Mouse (Mus musculus): ENCODE data around the gene Hmgcs2.

Hmgcs2 gene

DNA sequence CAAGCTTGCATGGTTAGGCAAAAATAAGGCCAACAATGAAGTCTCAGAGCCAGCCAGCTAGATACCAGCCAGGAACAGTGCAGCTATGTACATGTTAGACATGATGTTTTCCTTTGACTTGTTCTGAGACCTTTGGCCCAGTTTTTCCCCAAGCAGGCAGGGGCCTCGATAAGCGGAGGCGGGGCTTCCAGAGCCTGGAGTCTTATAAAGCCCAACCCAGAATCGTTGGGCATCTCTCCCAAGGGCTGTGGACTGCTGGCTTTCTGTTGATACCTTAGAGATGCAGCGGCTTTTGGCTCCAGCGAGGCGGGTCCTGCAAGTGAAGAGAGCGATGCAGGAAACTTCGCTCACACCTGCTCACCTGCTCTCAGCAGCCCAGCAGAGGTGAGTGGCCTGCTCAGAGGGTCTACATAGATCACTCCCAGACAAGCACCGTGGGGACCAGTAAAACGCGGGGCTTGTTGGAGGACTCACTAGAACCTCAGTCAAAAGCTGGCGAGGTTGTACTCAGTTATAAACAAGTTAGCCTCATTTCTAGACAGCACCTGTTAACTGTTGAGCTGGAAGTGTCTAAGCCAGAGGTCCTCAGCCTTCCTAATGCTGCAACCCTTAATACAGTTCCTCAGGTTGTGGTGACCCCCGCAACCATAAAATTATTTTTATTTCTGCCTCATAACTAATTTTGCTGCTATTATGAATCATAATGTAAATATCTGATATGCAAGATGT is at the start of gene Hmgcs2:
Gene Hmgcs2 (plus strand): TSS at position 232 of the 729 bp plus-strand sequence.
- DNase-seq (ENCODE audit: low spot score in 2 of 2) = peak; percentile 36 to 41

DNA sequence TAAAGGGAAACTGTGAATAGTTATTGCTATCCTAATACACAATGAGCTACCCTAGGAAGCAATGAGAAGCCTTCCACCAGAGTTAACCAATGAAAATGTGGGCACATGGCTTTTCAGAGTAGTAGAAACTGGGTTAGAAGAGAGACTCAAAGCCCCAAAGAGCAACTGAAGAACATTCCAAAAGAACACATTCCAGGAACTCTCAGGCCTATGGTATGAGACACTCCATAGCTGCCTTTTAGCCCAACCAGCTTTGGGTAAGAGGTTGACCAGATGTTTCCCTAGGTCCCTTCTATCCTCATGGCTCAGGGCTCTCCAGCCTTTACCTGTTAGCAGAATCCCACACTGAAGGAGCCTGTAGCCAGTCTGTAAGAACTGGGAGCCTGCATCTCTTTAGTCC is 46.7 kb upstream of the Hmgcs2 start:
- DNase-seq (ENCODE audit: low spot score in 2 of 2) = no peak

DNA sequence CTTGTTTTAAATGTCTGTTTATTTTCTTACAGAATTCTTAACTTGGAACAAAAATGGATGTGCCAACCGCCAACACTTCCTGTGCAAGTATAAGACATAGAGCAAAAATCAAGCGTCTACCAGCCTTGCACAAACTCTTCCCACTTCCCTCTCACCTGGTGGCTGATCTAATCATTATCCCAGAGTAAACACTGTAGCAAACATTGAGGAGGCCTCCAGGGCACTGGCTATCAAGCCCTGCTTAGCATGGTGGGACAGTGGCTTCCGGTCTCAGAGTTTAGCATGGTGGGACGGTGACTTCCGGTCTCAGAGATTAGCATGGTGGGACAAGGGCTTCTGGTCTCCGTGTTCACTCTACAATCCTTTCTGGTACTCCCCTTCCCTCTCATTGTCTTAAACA is 44.0 kb upstream of the Hmgcs2 start:
- no peak for DNase-seq (ENCODE audit: low spot score in 2 of 2)

DNA sequence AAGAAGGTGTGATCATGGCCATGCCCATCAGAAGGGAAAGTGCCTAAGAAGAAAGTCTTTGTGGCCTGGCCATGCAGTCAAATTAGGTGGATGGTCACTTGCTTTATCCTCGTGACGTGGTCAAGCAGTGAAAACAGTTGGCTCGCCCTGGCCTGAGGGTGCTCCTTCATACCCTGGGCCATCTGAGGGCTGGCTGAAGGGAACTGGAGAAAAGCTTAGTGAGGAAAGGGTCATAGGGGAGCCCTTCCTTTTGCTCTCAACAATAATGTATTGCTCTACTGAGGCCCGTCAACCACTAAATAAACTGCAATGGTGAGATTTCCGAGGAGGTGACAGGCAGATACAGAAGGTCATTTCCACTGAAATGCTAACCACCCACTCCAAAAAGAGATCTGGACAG is 43.0 kb upstream of the Hmgcs2 start:
- no peak for DNase-seq (ENCODE audit: low spot score in 2 of 2)

DNA sequence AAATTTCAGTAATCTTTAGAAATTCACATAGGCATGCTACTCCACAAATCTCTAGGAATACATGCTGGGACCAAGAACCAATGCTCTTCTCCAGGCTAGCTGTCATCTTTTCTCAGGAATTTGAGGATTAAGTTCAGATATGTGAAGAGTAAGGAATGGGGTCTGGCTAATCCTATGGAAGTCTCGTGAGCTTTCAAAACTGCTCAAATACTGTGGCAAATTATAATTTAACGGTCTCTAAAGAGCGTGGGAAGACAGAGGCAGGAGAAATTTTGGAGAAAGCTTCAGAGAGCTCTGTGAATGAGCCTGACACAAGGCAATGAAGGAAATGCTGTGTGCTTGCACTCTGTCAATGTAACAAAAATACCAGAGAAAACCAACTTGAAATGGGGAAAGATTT is 42.1 kb upstream of the Hmgcs2 start:
- no peak for DNase-seq (ENCODE audit: low spot score in 2 of 2)

DNA sequence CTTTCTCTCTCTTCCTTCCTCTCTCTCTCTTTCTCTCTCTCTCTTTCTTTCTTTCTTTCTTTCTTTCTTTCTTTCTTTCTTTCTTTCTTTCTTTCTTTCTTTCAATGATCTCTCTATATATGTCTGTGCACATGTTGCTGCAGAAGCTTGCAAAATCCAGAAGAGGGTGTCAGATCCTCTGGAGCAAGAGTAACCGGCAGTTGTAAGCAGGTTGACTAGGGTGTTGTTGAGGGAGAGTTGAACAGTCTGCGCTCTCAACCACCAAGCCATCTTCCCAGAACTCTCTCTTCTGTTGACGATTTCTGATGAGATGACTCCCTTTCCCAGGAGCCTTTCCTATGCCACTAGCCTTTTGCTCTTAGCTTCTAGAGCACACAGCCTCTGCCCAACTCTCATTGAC is 38.2 kb upstream of the Hmgcs2 start:
- DNase-seq (ENCODE audit: low spot score in 2 of 2) = no peak

DNA sequence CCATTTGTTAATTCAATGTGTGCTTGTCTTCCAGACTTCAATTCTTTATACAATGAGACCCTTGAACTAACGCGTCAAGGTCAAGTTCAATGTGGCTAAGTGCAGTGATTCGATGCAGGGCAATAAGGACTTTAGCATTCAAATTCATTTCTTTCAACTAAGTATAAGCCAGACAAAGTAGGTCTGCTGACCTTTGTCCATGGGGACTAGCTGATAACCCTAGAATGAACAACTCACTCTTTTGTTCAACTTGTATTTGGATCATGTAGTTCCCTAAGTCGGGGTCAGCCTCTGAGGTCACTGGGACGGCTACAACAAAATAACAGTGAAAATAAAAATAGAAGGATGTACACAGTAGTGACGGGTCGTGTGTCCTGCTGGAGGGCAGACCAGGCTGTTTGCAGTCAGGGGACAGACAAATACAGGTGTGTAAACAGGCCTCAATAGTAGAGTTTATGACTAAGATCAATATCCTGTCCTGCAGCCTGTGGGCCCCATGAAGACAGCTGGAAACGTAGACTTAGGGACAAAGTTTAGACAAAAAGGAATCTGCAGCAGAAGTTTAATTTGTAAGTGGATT is 37.7 kb upstream of the Hmgcs2 start:
- DNase-seq (ENCODE audit: low spot score in 2 of 2) = no peak

DNA sequence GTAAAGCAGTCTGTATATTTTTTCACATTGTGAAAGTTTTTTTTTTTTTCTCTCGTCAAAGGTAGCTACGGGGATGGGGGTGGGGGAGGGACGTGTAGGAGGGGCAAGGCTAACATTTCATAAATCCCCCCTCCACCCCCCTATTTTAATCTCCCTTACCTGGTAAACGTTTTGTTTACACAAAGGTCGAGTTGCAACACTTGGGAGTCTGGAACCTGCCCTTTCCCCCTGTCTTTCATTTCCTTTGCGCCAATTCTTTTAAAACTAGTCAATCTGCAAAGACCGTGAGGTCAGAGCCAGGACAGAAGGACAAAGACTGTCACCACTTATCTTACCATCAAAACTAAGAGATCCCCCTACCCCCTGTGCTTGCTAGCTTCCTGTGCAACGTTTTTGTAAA is 34.3 kb upstream of the Hmgcs2 start:
- no peak for DNase-seq (ENCODE audit: low spot score in 2 of 2)

DNA sequence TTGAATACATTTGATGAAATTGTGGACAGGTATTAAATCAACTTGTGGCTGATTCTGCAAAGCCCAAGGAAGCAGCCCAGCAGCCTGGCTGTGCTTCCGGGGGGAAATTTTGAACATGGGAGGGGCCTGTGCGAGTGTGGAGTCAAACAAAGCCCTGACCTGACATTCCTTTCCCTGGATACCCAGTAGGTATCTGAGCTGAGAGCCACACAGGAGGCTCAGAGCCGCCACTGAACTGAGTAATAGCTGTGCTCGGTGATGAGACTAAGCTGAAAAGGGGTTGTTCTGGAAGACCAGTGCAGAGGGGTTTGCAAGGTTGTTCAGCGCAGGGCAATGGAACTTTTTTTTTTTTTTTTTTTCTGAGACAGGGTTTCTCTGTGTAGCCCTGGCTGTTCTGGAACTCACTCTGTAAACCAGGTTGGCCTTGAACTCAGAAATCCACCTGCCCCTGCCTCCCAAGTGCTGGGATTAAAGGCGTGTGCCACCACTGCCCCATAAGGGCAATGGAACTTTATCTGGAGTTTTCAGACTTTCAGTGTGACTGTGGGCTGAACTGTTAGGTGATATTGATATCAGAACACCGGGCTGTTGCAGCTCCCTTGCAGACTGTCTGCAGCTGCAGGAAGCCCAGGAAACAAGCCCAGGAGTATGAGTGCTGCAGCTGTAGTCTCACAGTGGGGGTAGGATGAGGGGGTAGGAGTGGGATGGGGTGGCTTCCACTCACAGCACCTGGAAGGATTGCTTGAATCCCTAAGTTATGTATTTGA is 33.1 kb upstream of the Hmgcs2 start:
- DNase-seq (ENCODE audit: low spot score in 2 of 2) = no peak

DNA sequence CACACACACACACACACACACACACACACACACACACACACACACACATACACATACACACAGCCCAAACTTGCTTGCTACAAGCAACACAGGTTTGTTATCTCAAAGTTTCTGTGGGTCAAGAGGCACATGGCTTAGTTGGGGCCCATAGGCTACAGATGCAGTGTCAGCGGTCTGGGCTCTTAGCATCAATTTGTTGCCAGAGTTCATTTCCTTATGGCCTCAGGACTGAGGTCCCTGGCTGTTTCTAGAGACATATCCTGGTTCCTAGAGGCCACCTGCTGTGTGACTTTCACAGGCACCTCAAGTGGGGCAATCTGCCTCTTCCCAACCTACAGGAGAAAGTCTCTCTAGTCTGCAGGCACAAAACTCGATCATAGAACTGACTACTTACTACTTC is 30.9 kb upstream of the Hmgcs2 start:
- DNase-seq (ENCODE audit: low spot score in 2 of 2) = no peak

DNA sequence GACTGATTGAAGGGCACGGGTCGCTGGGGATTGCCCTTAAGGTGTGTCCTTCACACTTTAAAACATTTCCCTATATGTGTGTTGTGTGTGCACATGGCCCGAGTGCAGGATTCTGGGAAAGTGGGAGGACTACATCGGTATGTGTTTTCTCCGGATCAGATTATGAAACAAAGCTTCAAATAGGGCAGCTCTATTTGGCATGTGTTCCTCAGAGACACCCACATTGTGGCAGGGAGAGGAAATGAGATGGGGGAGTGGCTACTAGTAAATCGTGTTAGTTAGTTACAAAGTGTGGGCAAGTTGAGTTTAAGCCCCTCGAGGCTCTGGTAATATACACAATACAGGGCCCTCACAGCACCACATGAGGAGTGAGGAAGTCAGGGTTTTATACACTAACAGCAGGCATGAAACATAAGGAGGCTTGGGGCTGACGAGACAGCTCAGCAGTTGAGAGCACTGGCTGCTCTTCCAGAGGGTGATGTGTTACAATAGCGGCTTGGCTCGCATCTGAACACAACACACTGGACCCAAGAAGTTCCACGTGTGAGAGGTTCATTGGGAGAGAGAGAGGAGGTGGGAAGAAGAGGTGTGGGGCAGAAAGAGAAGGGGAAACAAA is 30.3 kb upstream of the Hmgcs2 start:
- DNase-seq (ENCODE audit: low spot score in 2 of 2) = no peak

DNA sequence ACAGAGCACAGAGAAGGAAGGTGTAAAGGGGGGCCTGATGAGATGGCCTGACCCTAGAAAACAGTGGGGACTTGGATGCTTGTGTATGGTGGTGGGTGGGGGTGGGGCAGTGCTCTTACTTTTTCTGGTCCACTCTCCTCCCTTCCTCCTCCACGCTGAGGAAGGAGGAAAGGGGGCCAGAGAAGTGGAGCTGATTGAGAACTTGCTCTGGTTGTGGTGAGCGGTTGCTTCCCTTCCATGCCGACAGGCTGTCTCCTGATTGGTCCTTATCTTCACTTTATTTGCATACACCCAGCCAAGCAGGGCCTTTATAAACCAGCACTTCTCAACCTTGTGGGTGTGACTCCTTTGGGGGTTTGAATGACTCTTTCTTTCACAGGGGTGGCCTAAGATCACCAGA is 26.2 kb upstream of the Hmgcs2 start:
- no peak for DNase-seq (ENCODE audit: low spot score in 2 of 2)

DNA sequence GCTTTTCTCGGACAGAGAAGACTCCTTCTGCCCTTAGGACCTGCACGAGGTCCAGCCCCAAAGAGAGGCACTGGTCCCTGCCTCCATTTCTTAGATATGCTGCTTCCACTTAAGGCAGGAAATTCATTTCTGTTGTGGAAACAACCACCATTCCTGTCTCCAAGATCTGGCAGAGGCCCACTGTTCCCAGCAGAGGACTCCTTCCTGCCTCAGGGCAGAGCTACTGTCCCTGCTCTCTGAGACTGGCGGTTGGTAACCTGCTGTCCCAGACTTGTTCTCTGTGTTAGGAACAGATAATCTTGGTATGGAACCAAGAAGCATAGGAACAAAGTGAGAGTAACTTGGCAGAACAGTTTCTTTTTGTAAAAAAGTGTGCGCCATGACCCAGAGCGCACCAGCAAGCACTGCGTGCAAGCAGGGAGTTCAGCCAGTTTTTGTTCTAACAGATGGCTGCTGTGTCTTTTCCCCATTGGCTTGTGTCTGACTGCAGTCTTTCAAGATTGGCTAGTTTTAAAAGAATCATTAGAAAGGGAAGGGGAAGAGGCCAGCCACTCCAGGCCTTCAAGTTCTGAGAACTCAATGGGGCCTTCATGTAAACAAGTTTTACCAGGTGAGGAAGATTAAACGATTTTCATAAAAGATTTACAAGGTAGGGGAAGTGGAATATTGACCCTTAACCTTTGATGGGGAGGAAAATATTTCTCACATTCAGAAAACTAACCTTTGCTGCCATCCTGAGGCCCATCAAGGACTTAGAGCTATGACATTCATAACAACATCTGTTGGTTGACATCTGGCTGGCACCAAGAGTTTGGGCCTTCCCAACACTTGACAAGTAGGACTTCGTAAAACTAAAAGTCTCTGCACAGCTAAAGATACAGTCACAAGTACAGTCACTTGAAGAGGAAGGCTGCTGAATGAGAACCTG is 25.3 kb upstream of the Hmgcs2 start:
- no peak for DNase-seq (ENCODE audit: low spot score in 2 of 2)

DNA sequence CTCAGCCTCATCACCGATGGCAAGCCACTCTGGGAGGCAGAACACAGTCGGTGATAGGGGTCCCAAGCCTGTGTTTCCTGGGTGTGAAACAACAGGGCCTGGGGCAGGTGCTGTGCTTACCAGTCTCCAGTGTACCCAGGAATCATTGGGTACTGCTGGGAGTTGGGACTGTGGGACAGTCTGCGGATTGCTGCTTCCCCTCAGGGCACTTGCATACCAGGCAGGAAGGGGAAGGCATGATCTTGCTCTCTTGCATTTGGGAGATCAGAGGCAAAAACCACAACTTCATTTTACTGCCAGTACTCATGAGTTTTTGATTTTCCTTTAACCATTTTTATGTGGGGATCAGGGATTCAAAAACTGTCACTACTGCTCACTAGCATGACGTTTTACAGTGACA is 21.5 kb upstream of the Hmgcs2 start:
- no peak for DNase-seq (ENCODE audit: low spot score in 2 of 2)

DNA sequence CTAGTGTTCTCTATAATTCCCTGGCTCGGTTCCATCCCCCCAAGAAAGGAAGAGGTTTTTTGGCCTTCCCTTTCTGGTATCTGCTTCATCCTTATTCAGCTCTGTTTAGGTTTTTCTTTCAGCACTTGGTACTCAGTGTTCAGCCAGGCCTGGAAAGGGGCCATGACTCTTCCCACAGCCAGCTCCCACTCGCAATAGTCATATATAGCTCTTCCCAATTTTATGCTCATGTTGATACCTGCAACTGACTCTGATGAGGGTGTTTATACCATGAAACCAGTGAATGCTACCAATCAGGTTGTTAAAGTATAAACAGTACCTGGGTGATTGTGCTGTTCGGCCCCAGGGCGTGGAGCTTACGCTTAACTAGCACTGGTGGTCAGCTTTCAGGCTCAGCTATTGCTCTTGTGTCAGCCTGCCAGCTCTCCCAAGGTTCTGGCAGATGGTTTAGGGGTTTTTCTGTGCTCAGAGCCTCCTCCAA is 20.9 kb upstream of the Hmgcs2 start:
- peak in 1 of 2 experiments; percentile 7 for DNase-seq (ENCODE audit: low spot score in 2 of 2)

DNA sequence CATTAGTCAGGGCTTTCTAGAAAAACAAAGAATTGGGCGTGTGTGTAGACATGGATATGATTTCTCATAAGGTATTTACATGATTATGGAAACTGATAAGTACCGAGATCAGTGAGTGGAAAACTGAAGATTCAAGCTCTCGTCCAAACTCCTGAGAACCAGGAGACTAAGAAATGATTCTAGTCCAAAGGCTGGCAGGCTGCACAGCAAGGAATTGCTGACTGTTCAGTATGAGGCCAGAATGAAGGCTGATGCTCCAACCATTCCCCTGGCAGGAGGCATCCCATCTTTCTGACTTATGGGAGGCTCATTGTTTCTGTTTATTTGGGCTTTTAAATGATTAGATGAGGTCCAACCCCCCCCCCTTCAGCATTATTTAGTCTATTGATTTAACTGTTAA is 19.7 kb upstream of the Hmgcs2 start:
- DNase-seq (ENCODE audit: low spot score in 2 of 2) = no peak

DNA sequence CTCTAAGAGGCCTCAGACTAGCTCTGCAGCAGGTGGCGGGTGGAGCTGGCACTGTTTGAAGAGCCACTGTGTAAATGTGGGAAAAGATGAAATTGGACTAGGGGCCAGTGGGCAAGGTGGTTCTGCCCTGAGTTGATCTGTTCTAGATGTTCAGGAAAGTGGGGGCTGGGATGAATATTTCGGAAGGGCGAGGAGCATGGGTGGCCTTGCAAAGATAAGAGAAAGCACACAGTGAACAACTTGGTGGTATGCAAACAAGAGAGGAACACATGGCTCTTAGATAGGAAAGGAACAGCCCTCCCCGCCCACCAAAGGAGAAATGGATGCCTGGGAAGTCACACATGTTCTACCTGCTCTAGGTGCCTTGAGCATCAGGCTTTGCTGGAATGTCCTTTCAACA is 18.8 kb upstream of the Hmgcs2 start:
- DNase-seq (ENCODE audit: low spot score in 2 of 2) = no peak

DNA sequence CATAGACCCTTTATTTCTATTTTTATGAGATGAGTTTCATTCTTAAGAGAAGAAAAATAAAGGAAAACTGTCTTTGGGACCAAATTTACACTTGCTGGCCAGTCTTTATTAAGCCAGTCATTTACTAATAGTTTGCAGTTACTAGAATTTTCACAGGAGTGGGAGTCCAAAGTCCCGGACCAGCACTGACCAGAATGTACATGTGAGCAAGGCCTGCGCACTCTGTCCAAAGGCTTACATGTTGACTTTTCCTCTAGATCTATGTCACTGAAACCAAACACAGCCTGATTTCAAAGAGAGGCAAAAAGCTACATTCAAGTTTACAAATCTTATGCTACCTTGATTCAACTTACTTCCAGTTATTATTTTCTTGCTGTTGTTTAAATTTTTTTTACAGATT is 18.1 kb upstream of the Hmgcs2 start:
- DNase-seq (ENCODE audit: low spot score in 2 of 2) = no peak

DNA sequence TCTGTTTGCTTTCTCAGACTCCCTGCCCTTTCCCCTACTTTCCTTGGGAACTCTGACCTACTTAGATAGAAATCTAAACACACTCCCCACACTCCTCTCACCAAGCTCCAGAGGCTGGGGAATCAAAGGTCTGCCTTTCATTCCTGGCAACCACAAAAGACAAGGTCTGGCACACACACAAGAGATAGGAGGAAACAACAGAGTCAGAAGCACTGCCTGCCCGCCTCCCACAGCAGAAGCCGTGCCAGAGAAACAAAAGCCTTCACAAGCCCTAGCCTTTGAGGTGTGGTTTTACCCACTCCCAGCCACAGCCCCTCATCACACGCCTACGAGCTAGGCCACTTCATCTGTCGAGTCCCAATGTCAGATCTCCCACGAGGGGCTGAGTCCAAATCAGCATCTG is 13.0 kb upstream of the Hmgcs2 start:
- DNase-seq (ENCODE audit: low spot score in 2 of 2) = no peak

DNA sequence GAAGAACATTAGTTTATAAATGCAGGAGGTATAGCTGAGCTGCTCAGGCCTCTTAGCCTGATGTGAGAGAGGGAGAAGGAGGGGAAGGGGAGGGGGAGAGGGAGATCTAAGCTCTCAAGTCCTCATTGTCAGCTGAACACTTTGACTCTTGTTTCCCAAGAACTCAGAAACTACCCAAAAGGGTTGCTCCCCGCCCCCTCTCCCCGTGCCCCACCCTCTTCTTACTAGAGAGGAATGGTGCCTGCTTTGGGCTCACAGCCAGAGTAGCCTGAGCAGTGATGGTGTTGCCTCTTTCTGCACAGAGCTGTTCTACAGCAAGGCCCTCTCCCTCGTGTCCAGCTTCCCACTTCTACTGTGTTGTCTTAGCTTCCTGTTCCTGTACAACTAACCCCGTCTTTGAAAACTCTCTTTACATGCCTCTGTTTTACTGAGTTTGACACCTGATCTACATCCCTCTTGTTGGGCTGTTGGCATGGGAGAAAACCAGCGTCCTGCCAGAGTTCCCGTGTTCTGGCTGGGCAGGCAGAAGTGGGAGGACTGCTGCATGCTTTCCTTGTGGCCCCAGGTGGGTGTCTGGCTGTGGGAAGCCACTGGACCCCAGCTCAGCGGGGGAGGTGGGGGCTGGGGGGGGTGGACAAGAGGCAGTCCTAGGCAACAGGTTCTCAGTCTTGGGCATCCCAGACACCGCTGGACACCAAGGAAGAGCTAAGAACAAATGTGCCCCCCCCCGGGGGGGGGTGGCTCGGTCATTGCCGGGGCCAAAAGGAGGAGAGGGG is 6.4 kb upstream of the Hmgcs2 start:
- no peak for DNase-seq (ENCODE audit: low spot score in 2 of 2)

DNA sequence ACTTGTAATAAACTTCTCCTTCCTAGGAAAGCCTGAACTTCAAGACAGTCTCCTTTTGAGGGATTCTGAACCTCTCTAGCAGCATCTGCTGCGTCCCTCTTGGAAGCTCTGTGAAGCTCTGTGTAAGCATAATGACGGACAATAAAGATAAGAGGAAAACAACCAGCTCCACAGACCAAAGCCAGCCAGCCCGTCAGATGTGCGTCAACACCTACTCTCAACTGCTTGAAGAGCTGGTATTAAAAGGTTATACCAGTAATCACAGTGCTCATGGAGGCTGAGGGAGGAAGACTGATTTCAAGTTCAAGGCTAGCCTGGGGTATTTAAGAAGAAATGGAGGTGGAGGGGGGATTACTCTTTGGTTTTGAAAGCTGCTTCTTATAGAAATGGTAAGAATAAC is 553 bp upstream of the Hmgcs2 start:
- no peak for DNase-seq (ENCODE audit: low spot score in 2 of 2)
